Mouse (Mus musculus): Measurements from ENCODE around the gene Cpxm2. TPM values are rescaled to one million over a fixed set of nuclear protein-coding genes. Genes with fewer than 3 reads are reported as not detected.
A peak's percentile ranks its signal among the peaks of the same experiment; 100 is the strongest.

The Cpxm2 gene
- total RNA-seq, 2 experiments from 2014 or later = 1.4 to 1.5 TPM

GRCm38 (mm10) chr7:132153725-132154147, 803 bp downstream of the Cpxm2 start:
- no peak for DNase-seq
- intact Hi-C loops (cut with DNase I) = no loop called here

GRCm38 (mm10) chr7:132145227-132145800, 9.2 kb downstream of the Cpxm2 start:
- intact Hi-C loops (cut with DNase I) = no loop called here
- no peak for DNase-seq

- no peak for DNase-seq
Observed at GRCm38 (mm10) chr7:132128687-132129086, 25.9 kb downstream of the Cpxm2 start.

GRCm38 (mm10) chr7:132124948-132125347, 29.6 kb downstream of the Cpxm2 start:
- no peak for DNase-seq
- intact Hi-C loops (cut with DNase I) = no loop called here

More at GRCm38 (mm10) chr7:132128687-132129086, 25.9 kb downstream of the Cpxm2 start:
- intact Hi-C loops (cut with DNase I) = no loop called here

- intact Hi-C loops (cut with DNase I) = no loop called here
- DNase-seq = peak; percentile 8 to 15
Observed at GRCm38 (mm10) chr7:132123211-132123610, 31.3 kb downstream of the Cpxm2 start.

- intact Hi-C loops (cut with DNase I) = no loop called here
- DNase-seq = no peak
Observed at GRCm38 (mm10) chr7:132119817-132120216, 34.7 kb downstream of the Cpxm2 start.

- DNase-seq = no peak
- intact Hi-C loops (cut with DNase I) = no loop called here
Observed at GRCm38 (mm10) chr7:132111770-132112169, 42.8 kb downstream of the Cpxm2 start.

GRCm38 (mm10) chr7:132110308-132110707, 44.2 kb downstream of the Cpxm2 start:
- no peak for DNase-seq
- intact Hi-C loops (cut with DNase I) = no loop called here

GRCm38 (mm10) chr7:132106891-132107290, 47.6 kb downstream of the Cpxm2 start:
- intact Hi-C loops (cut with DNase I) = no loop called here
- DNase-seq = no peak

GRCm38 (mm10) chr7:132105326-132105725, 49.2 kb downstream of the Cpxm2 start:
- intact Hi-C loops (cut with DNase I) = no loop called here
- no peak for DNase-seq

GRCm38 (mm10) chr7:132098441-132098840, 56.1 kb downstream of the Cpxm2 start:
- intact Hi-C loops (cut with DNase I) = no loop called here
- no peak for DNase-seq

- DNase-seq = no peak
- intact Hi-C loops (cut with DNase I) = no loop called here
Observed at GRCm38 (mm10) chr7:132094666-132095065, 59.9 kb downstream of the Cpxm2 start.

- intact Hi-C loops (cut with DNase I) = no loop called here
- DNase-seq = no peak
Observed at GRCm38 (mm10) chr7:132091551-132091950, 63.0 kb downstream of the Cpxm2 start.

GRCm38 (mm10) chr7:132088606-132089005, 65.9 kb downstream of the Cpxm2 start:
- intact Hi-C loops (cut with DNase I) = no loop called here
- DNase-seq = no peak

GRCm38 (mm10) chr7:132088181-132088580, 66.4 kb downstream of the Cpxm2 start:
- DNase-seq = no peak

GRCm38 (mm10) chr7:132075825-132076224, 78.7 kb downstream of the Cpxm2 start:
- no peak for DNase-seq
- intact Hi-C loops (cut with DNase I) = no loop called here

More at GRCm38 (mm10) chr7:132088181-132088580, 66.4 kb downstream of the Cpxm2 start:
- intact Hi-C loops (cut with DNase I) = no loop called here

- no peak for DNase-seq
- intact Hi-C loops (cut with DNase I) = no loop called here
Observed at GRCm38 (mm10) chr7:132074503-132074902, 80.0 kb downstream of the Cpxm2 start.

- DNase-seq = peak in 1 of 2 experiments; percentile 2
- intact Hi-C loops (cut with DNase I) = no loop called here
Observed at GRCm38 (mm10) chr7:132070877-132071625, 83.5 kb downstream of the Cpxm2 start.

- intact Hi-C loops (cut with DNase I) = no loop called here
- peak in 1 of 2 experiments; percentile 7 for DNase-seq
Observed at GRCm38 (mm10) chr7:132067951-132068350, 86.6 kb downstream of the Cpxm2 start.

GRCm38 (mm10) chr7:132067511-132067910, 87.0 kb downstream of the Cpxm2 start:
- intact Hi-C loops (cut with DNase I) = no loop called here
- no peak for DNase-seq

GRCm38 (mm10) chr7:132060116-132060515, 94.4 kb downstream of the Cpxm2 start:
- DNase-seq = peak in 1 of 2 experiments; percentile 12
- intact Hi-C loops (cut with DNase I) = no loop called here

GRCm38 (mm10) chr7:132056565-132056964, 98.0 kb downstream of the Cpxm2 start:
- DNase-seq = no peak
- intact Hi-C loops (cut with DNase I) = no loop called here
